Mouse (Mus musculus): Measurements from ENCODE around the gene Cxcl12. TPM values are rescaled to one million over a fixed set of nuclear protein-coding genes. Genes with fewer than 3 reads are reported as not detected.

Gene Cxcl12
- polyA plus RNA-seq, 1 experiment: not detected

- no peaks in the 10 kb centered on the region for H3K4me1 ChIP-seq (ENCODE audit: control insufficient read depth, insufficient read depth, low read length)
- 51% methylated on average over 2 of the region's 2 CpGs for WGBS
Measured at GRCm38 (mm10) chr6:117206834-117207233, 38.5 kb downstream of the Cxcl12 start.

DNA sequence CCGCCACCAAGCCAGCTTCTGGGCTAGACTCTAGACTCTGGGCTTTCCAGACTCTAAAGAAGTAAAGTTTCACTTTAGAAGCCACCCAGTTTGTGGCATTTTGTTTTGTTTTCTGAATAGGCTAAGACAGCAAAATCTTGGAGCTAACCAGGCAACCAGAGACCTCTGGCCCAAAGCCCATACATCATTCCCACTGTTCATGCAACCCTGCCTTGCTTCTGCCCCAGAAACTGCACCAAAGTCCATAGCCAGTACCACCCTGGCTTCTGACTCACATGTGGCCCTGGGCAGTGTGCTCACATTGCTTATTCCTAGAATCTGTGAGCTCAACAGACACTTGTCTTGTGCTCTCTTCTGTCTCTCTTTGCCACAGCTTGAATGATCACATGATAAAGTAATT lies 39.0 kb downstream of the Cxcl12 start:
- Histone ChIP-seq H3K4me1 (ENCODE audit: control insufficient read depth, insufficient read depth, low read length) (no peaks in the 10 kb centered on the region), H3K4me3 (ENCODE audit: insufficient read depth, low read depth, low read length) (no peak overlapping the region), H3K27ac (ENCODE audit: insufficient read depth, low read depth, low read length) (no peak overlapping the region)
- no peak for TF ChIP-seq CTCF (IDR thresholded peaks at IDR 0.05; ENCODE audit: insufficient read depth, low read depth, low read length)
- no peak for TF ChIP-seq POLR2A (IDR thresholded peaks at IDR 0.05; ENCODE audit: insufficient read depth, low read depth, low read length)
- WGBS: 95% methylated on average over 1 of the region's 1 CpGs

More at GRCm38 (mm10) chr6:117206834-117207233, 38.5 kb downstream of the Cxcl12 start:
- no peak for TF ChIP-seq CTCF (IDR thresholded peaks at IDR 0.05; ENCODE audit: insufficient read depth, low read depth, low read length)
- TF ChIP-seq POLR2A (IDR thresholded peaks at IDR 0.05; ENCODE audit: insufficient read depth, low read depth, low read length): no peak
- no peak overlapping the region for H3K27ac ChIP-seq (ENCODE audit: insufficient read depth, low read depth, low read length)
- H3K4me3 ChIP-seq (ENCODE audit: insufficient read depth, low read depth, low read length): no peak overlapping the region

GRCm38 (mm10) chr6:117210086-117210485 lies 41.8 kb downstream of the Cxcl12 start:
- 82% methylated on average over 6 of the region's 6 CpGs for WGBS

DNA sequence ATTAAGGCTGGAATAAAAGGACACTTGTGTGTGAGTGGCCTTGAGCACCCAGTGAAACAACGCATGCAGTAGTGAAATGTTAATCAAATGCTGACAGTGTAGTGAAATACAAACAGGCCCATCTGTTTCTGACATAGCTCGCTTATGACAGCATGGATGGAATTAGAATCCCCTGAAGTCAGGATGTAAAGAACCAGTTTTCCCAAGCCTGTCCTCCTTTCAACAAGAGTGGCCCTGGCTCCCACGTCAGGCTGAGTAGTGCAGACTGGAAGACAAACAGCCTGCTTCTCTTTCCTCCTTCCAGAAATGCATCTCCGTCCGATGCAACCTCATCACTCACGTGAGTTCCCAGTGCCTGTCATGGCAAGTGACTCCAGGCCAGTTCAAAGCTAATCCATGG lies 42.2 kb downstream of the Cxcl12 start:
- 79% methylated on average over 6 of the region's 6 CpGs for WGBS
- TF ChIP-seq CTCF (IDR thresholded peaks at IDR 0.05; ENCODE audit: insufficient read depth, low read depth, low read length): no peak
- TF ChIP-seq POLR2A (IDR thresholded peaks at IDR 0.05; ENCODE audit: insufficient read depth, low read depth, low read length): no peak
- Histone ChIP-seq H3K4me1 (ENCODE audit: control insufficient read depth, insufficient read depth, low read length) (no peaks in the 10 kb centered on the region), H3K4me3 (ENCODE audit: insufficient read depth, low read depth, low read length) (no peak overlapping the region), H3K27ac (ENCODE audit: insufficient read depth, low read depth, low read length) (no peak overlapping the region)

More at GRCm38 (mm10) chr6:117210086-117210485, 41.8 kb downstream of the Cxcl12 start:
- Histone ChIP-seq H3K4me3 (ENCODE audit: insufficient read depth, low read depth, low read length) (no peak overlapping the region), H3K27ac (ENCODE audit: insufficient read depth, low read depth, low read length) (no peak overlapping the region), H3K4me1 (ENCODE audit: control insufficient read depth, insufficient read depth, low read length) (no peaks in the 10 kb centered on the region)
- TF ChIP-seq CTCF (IDR thresholded peaks at IDR 0.05; ENCODE audit: insufficient read depth, low read depth, low read length) (no peak), POLR2A (IDR thresholded peaks at IDR 0.05; ENCODE audit: insufficient read depth, low read depth, low read length) (no peak)

GRCm38 (mm10) chr6:117214506-117214905 lies 46.2 kb downstream of the Cxcl12 start:
- TF ChIP-seq POLR2A (IDR thresholded peaks at IDR 0.05; ENCODE audit: insufficient read depth, low read depth, low read length) (no peak), CTCF (IDR thresholded peaks at IDR 0.05; ENCODE audit: insufficient read depth, low read depth, low read length) (no peak)

GRCm38 (mm10) chr6:117218442-117219299 lies 50.3 kb downstream of the Cxcl12 start:
- no peaks in the 10 kb centered on the region for H3K4me1 ChIP-seq (ENCODE audit: control insufficient read depth, insufficient read depth, low read length)
- 90% methylated on average over 9 of the region's 9 CpGs for WGBS
- TF ChIP-seq POLR2A (IDR thresholded peaks at IDR 0.05; ENCODE audit: insufficient read depth, low read depth, low read length): no peak
- no peak for TF ChIP-seq CTCF (IDR thresholded peaks at IDR 0.05; ENCODE audit: insufficient read depth, low read depth, low read length)
- no peak overlapping the region for H3K4me3 ChIP-seq (ENCODE audit: insufficient read depth, low read depth, low read length)
- H3K27ac ChIP-seq (ENCODE audit: insufficient read depth, low read depth, low read length): no peak overlapping the region

More at GRCm38 (mm10) chr6:117214506-117214905, 46.2 kb downstream of the Cxcl12 start:
- Histone ChIP-seq H3K4me1 (ENCODE audit: control insufficient read depth, insufficient read depth, low read length) (no peaks in the 10 kb centered on the region), H3K27ac (ENCODE audit: insufficient read depth, low read depth, low read length) (no peak overlapping the region), H3K4me3 (ENCODE audit: insufficient read depth, low read depth, low read length) (no peak overlapping the region)
- WGBS: 75% methylated on average over 5 of the region's 5 CpGs

- TF ChIP-seq CTCF (IDR thresholded peaks at IDR 0.05; ENCODE audit: insufficient read depth, low read depth, low read length) (no peak), POLR2A (IDR thresholded peaks at IDR 0.05; ENCODE audit: insufficient read depth, low read depth, low read length) (no peak)
- no peak overlapping the region for H3K4me3 ChIP-seq (ENCODE audit: insufficient read depth, low read depth, low read length)
- no peak overlapping the region for H3K27ac ChIP-seq (ENCODE audit: insufficient read depth, low read depth, low read length)
- no peaks in the 10 kb centered on the region for H3K4me1 ChIP-seq (ENCODE audit: control insufficient read depth, insufficient read depth, low read length)
- 85% methylated on average over 3 of the region's 3 CpGs for WGBS
Measured at GRCm38 (mm10) chr6:117219300-117219680, 51.0 kb downstream of the Cxcl12 start.

DNA sequence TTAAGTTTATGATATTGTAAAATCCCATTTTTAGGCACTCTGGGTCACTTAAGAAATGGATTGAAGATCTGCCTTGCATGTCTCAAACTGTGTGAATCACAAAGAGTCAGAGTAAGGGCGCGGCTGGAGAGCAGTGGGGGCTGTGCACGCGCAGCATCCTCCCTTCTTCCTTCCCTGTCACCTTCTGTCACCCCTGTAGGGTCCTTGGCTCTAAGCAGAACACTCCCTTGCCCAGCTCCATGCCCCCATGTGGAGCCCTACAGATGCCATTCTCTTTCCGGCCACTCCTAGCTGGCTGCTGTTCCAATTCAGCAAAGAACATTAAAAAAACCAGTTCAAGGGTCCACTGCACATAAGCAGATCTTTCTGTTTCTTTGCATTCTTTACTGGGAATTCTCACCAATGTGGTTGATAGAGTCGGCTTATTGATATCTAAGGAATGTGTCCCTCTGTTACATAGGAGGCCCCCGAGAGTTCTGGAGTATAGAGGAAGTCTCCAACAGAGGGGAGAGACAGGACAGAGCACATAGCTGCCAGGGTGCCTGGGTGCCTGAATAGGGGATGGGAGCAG lies 51.7 kb downstream of the Cxcl12 start:
- H3K4me3 ChIP-seq (ENCODE audit: insufficient read depth, low read depth, low read length): no peak overlapping the region
- no peaks in the 10 kb centered on the region for H3K4me1 ChIP-seq (ENCODE audit: control insufficient read depth, insufficient read depth, low read length)
- no peak for TF ChIP-seq CTCF (IDR thresholded peaks at IDR 0.05; ENCODE audit: insufficient read depth, low read depth, low read length)
- TF ChIP-seq POLR2A (IDR thresholded peaks at IDR 0.05; ENCODE audit: insufficient read depth, low read depth, low read length): no peak
- WGBS: 95% methylated on average over 7 of the region's 7 CpGs
- no peak overlapping the region for H3K27ac ChIP-seq (ENCODE audit: insufficient read depth, low read depth, low read length)

GRCm38 (mm10) chr6:117220831-117221345 lies 52.6 kb downstream of the Cxcl12 start:
- Histone ChIP-seq H3K4me3 (ENCODE audit: insufficient read depth, low read depth, low read length) (no peak overlapping the region), H3K4me1 (ENCODE audit: control insufficient read depth, insufficient read depth, low read length) (no peaks in the 10 kb centered on the region), H3K27ac (ENCODE audit: insufficient read depth, low read depth, low read length) (no peak overlapping the region)
- TF ChIP-seq POLR2A (IDR thresholded peaks at IDR 0.05; ENCODE audit: insufficient read depth, low read depth, low read length): no peak
- no peak for TF ChIP-seq CTCF (IDR thresholded peaks at IDR 0.05; ENCODE audit: insufficient read depth, low read depth, low read length)
- WGBS: 84% methylated on average over 11 of the region's 11 CpGs
